Mouse (Mus musculus): Measurements from ENCODE around the gene Wdr4.

Gene Wdr4

DNA sequence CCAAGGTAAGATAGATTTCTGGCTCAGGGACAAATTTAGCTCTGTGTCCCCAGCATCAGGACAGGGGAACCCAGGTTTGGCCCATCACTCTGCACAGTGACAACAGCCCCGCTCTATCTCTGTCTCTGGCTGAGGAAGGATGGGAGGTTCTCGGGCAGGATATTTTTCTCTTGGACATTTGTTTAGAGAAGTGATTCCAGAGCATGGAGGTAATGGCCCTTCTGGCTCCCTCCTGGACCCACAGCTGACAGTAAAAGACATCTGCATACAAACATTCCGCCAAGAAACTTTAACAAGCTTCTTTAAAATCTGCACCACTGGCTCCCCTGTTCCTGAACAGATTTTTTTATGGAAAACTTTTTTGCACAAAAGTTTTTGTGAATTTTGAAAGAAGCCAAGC is 66.3 kb downstream of the Wdr4 start:
- H3K4me3 ChIP-seq (replicated peaks; ENCODE audit: low read length), result no peak overlapping the region
- H3K36me3 ChIP-seq (ENCODE audit: insufficient read depth, low read length), result no peaks in the 10 kb centered on the region
- no peaks in the 10 kb centered on the region for H3K27me3 ChIP-seq (ENCODE audit: insufficient read depth, low read length)
- TF ChIP-seq NANOG (IDR thresholded peaks at IDR 0.05; ENCODE audit: borderline replicate concordance, low read length) (no peak), POU5F1 (IDR thresholded peaks at IDR 0.05; ENCODE audit: borderline replicate concordance, low read length) (no peak), CTCF (conservative IDR thresholded peaks at IDR 0.05; ENCODE audit: low read length) (no peak)
- H3K9me3 ChIP-seq (ENCODE audit: low read length), result no peaks in the 10 kb centered on the region
- H3K4me1 ChIP-seq (replicated peaks; ENCODE audit: low read depth, low read length), result peaks cover 61% of the 10 kb centered on the region

DNA sequence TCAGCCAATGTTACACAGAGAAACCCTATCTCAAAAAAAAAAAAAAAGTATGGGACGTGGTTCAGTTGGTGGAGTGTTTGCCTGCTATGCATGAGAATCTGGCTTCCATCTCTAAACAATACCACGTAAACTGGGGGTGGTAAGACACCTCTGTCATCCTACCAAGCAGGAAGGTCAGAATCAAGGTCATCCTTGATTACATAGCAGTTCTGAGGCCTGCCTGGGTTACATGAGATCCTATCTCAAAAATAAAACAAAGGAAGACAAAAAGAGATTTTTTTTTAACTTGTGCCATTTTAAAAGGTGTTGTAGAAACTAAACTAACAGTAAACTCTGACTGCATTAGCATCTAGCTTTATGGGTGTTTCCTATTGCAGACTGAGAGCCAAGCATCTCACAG is 67.0 kb downstream of the Wdr4 start:
- TF ChIP-seq POU5F1 (IDR thresholded peaks at IDR 0.05; ENCODE audit: borderline replicate concordance, low read length) (no peak), CTCF (conservative IDR thresholded peaks at IDR 0.05; ENCODE audit: low read length) (no peak), NANOG (IDR thresholded peaks at IDR 0.05; ENCODE audit: borderline replicate concordance, low read length) (no peak)
- Histone ChIP-seq H3K4me1 (replicated peaks; ENCODE audit: low read depth, low read length) (peaks cover 58% of the 10 kb centered on the region), H3K36me3 (ENCODE audit: insufficient read depth, low read length) (no peaks in the 10 kb centered on the region), H3K4me3 (replicated peaks; ENCODE audit: low read length) (no peak overlapping the region), H3K27me3 (ENCODE audit: insufficient read depth, low read length) (no peaks in the 10 kb centered on the region), H3K9me3 (ENCODE audit: low read length) (no peaks in the 10 kb centered on the region)

DNA sequence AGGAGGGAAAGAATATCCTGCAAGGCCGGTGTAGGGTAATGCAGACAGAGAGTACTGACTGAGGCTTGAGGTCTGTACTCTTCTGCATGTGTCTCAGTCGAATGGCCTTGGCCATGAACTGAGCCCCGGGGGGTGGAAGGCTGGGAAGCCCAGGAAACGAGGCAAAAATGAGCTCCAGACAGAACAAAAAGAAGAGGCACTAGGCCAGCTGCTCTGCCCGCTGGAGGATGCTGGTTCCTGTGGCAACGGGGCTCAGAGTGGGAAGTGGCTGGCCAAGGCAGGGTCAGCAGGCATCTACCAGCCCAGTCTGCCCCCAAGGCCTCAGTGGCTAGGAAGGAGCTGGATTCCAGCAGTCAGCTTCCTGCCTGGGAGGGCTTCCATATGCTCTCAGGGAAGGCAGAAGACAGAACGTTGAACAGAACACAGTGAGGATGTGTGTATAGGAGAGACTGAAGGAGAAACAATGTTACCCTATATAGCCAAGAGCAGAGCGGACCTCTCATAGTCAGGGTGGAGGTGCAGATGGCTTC is 68.5 kb downstream of the Wdr4 start:
- Histone ChIP-seq H3K36me3 (ENCODE audit: insufficient read depth, low read length) (no peaks in the 10 kb centered on the region), H3K4me3 (replicated peaks; ENCODE audit: low read length) (no peak overlapping the region), H3K9me3 (ENCODE audit: low read length) (no peaks in the 10 kb centered on the region), H3K4me1 (replicated peaks; ENCODE audit: low read depth, low read length) (peaks cover 43% of the 10 kb centered on the region), H3K27me3 (ENCODE audit: insufficient read depth, low read length) (no peaks in the 10 kb centered on the region)
- TF ChIP-seq POU5F1 (IDR thresholded peaks at IDR 0.05; ENCODE audit: borderline replicate concordance, low read length) (no peak), CTCF (conservative IDR thresholded peaks at IDR 0.05; ENCODE audit: low read length) (no peak)

DNA sequence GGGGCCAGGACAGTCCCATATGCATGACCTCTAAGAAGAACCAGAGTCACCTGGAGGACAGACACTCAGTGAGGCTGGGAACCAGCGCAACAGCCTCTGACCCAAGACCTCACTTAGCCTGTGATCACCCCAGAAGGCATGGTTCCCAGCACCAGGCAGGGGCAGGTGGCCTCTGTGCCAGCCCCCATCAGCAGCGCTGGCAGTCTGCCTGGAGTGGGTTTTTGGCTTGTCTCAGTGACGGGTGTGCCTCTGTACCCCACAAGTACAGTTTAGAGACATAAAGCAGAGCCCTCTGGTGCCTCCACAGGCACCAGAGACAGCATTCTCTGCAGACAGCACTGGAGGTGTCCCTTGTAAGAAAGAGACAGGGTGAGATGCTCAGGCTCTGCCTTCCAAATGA is 69.6 kb downstream of the Wdr4 start:
- Histone ChIP-seq H3K4me3 (replicated peaks; ENCODE audit: low read length) (no peak overlapping the region), H3K27me3 (ENCODE audit: insufficient read depth, low read length) (no peaks in the 10 kb centered on the region), H3K9me3 (ENCODE audit: low read length) (no peaks in the 10 kb centered on the region), H3K4me1 (replicated peaks; ENCODE audit: low read depth, low read length) (peaks cover 42% of the 10 kb centered on the region), H3K36me3 (ENCODE audit: insufficient read depth, low read length) (no peaks in the 10 kb centered on the region)
- TF ChIP-seq NANOG (IDR thresholded peaks at IDR 0.05; ENCODE audit: borderline replicate concordance, low read length), result no peak
- TF ChIP-seq CTCF (conservative IDR thresholded peaks at IDR 0.05; ENCODE audit: low read length), result no peak

DNA sequence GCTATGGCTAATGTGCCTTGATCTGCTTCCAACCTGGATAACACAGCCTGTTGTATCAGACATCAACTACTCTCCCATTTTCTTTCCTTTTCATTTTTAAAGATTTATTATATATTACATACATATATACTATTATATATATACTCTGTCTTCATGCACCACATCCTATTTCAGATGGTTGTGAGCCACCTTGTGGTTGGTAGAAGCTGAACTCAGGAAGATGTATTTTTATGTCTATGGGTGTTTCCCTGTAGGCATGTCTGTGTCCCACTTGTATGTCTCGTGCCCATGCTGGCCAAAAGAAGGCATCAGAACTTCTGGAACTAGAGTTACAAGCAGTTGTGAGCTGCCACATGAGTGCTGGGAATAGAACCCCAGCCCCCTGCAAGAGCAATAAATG is 71.3 kb downstream of the Wdr4 start:
- TF ChIP-seq POU5F1 (IDR thresholded peaks at IDR 0.05; ENCODE audit: borderline replicate concordance, low read length) (no peak), NANOG (IDR thresholded peaks at IDR 0.05; ENCODE audit: borderline replicate concordance, low read length) (no peak), CTCF (conservative IDR thresholded peaks at IDR 0.05; ENCODE audit: low read length) (no peak)
- peaks cover 40% of the 10 kb centered on the region for H3K4me1 ChIP-seq (replicated peaks; ENCODE audit: low read depth, low read length)
- H3K9me3 ChIP-seq (ENCODE audit: low read length), result no peaks in the 10 kb centered on the region
- H3K4me3 ChIP-seq (replicated peaks; ENCODE audit: low read length), result no peak overlapping the region
- no peaks in the 10 kb centered on the region for H3K36me3 ChIP-seq (ENCODE audit: insufficient read depth, low read length)
- H3K27me3 ChIP-seq (ENCODE audit: insufficient read depth, low read length), result no peaks in the 10 kb centered on the region

DNA sequence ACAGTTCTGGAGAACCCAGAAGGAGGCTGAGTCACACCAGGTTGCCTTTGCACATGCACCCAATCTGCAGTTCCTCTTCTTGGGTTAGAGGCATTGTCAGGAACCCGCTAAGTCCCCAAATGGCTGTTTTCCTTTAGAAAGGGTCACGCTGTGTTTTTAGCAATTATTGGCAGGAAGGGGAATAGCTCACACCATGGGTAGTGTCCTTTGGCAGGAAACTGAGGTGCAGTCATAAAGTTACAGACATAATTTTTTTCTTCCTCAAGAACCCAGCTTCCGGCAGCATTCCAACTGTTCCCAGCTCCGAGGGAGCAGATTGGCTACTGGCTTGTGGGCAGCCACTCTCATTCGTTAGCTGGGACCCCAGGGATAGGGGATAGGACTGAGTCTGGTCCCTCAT is 72.0 kb downstream of the Wdr4 start:
- no peaks in the 10 kb centered on the region for H3K9me3 ChIP-seq (ENCODE audit: low read length)
- TF ChIP-seq NANOG (IDR thresholded peaks at IDR 0.05; ENCODE audit: borderline replicate concordance, low read length), result no peak
- TF ChIP-seq POU5F1 (IDR thresholded peaks at IDR 0.05; ENCODE audit: borderline replicate concordance, low read length), result no peak
- TF ChIP-seq CTCF (conservative IDR thresholded peaks at IDR 0.05; ENCODE audit: low read length), result no peak
- H3K27me3 ChIP-seq (ENCODE audit: insufficient read depth, low read length), result no peaks in the 10 kb centered on the region
- H3K4me1 ChIP-seq (replicated peaks; ENCODE audit: low read depth, low read length), result peaks cover 39% of the 10 kb centered on the region
- H3K36me3 ChIP-seq (ENCODE audit: insufficient read depth, low read length), result no peaks in the 10 kb centered on the region
- H3K4me3 ChIP-seq (replicated peaks; ENCODE audit: low read length), result no peak overlapping the region

DNA sequence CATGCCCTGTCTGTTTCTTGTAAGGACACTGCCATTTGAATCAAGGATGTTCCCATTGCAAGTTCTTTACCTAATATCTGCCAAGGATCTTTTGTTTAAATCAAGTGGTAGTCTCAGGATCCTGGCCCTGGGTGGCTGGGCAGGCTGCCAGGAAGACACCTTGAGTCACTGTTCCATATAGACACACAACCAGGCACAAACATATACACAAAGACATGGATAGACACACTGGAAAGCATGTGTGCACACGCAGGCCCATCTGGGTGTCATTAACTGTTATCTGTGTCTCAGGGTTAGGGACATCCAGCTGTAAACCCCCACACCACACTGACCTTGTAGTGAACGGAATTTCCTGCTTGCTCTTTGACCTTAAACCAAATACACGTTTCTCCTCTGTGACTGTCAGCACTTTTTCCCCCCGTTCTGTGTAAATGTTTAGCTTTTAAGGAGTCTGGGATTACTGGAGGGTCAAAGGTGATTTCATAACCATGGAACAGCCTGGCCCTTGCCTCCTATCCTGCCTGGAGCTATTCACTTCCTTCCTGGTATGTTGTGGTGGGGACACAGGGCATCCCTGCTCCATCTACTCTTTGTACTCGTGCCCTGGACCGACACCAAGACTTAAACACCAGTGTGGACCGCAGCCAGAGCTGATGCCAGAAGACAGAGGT is 74.6 kb downstream of the Wdr4 start:
- H3K27me3 ChIP-seq (ENCODE audit: insufficient read depth, low read length), result no peaks in the 10 kb centered on the region
- no peaks in the 10 kb centered on the region for H3K36me3 ChIP-seq (ENCODE audit: insufficient read depth, low read length)
- no peaks in the 10 kb centered on the region for H3K9me3 ChIP-seq (ENCODE audit: low read length)
- no peak for TF ChIP-seq NANOG (IDR thresholded peaks at IDR 0.05; ENCODE audit: borderline replicate concordance, low read length)
- no peak for TF ChIP-seq CTCF (conservative IDR thresholded peaks at IDR 0.05; ENCODE audit: low read length)
- no peak for TF ChIP-seq POU5F1 (IDR thresholded peaks at IDR 0.05; ENCODE audit: borderline replicate concordance, low read length)
- H3K4me3 ChIP-seq (replicated peaks; ENCODE audit: low read length), result no peak overlapping the region
- peaks cover 25% of the 10 kb centered on the region for H3K4me1 ChIP-seq (replicated peaks; ENCODE audit: low read depth, low read length)

Measured in E14TG2a.4 (cell line).